Mouse (Mus musculus) G1E (cell line): ENCODE results near the gene Snrpg.

Source experiments
- CTCF ChIP-seq: IDR thresholded peaks from 2 replicates; pipeline ENCODE4 v1.5.1; 2012; ENCODE audit warnings: low read depth, low read length, inconsistent platforms, mixed read lengths
- GATA1 ChIP-seq: IDR thresholded peaks from 2 replicates; pipeline ENCODE4 v1.6.1; 2012; ENCODE audit warnings: borderline replicate concordance, low read length, inconsistent platforms, mixed read lengths
- TAL1 ChIP-seq: conservative IDR thresholded peaks from 2 replicates; pipeline ENCODE4 v1.6.1; 2012; ENCODE audit warnings: low read depth, low read length, inconsistent platforms, mixed read lengths

- no peak for TF ChIP-seq CTCF
- no peak for TF ChIP-seq TAL1
- no peak for TF ChIP-seq GATA1
Observed at GRCm38 (mm10) chr6:86366125-86366852, 4.8 kb upstream of the Snrpg start.
